Mouse (Mus musculus): ENCODE results near the gene Pomgnt1. TPM values are rescaled to one million over a fixed set of nuclear protein-coding genes. Genes with fewer than 3 reads are reported as not detected.
A peak's percentile ranks its signal among the peaks of the same experiment; 100 is the strongest.

Pomgnt1 gene
- polyA plus RNA-seq, 1 experiment from 2014 or later = 57.9 TPM

- no peak for ATAC-seq (replicated peaks; ENCODE audit: insufficient number of reproducible peaks, low FRiP score, low TSS enrichment)
- no peak within 1 kb of the TSS for H3K4me2 ChIP-seq
- 85% methylated on average over 6 of the region's 6 CpGs for WGBS (ENCODE audit: insufficient replicate concordance)
- H3K9ac ChIP-seq (ENCODE audit: low read depth, low read length) = no peak within 1 kb of the TSS
- H3K27ac ChIP-seq (ENCODE audit: low read depth, low read length) = peak within 1 kb of the TSS; percentile 86
- no peaks in the 10 kb centered on the region for H3K9me3 ChIP-seq (replicated peaks; ENCODE audit: control insufficient read depth, low read length)
- no peaks in the 10 kb centered on the region for H3K36me3 ChIP-seq (ENCODE audit: control insufficient read depth, insufficient read depth, low read length)
- no peaks in the 10 kb centered on the region for H3K27me3 ChIP-seq (ENCODE audit: control insufficient read depth, insufficient read depth, low read length)
- H3K4me1 ChIP-seq (ENCODE audit: control insufficient read depth, insufficient read depth, low read length) = peaks cover 34% of the 10 kb centered on the region
- H3K4me3 ChIP-seq (ENCODE audit: low read depth, low read length) = no peak within 1 kb of the TSS
Measured at GRCm38 (mm10) chr4:116173072-116173471, 49.4 kb downstream of the Pomgnt1 start, which contains the start of the genes 1700042G07Rik and Gm49337. Gene 1700042G07Rik (plus strand): TSS chr4:116173372. Gene Gm49337 (plus strand): TSS chr4:116173384.

DNA sequence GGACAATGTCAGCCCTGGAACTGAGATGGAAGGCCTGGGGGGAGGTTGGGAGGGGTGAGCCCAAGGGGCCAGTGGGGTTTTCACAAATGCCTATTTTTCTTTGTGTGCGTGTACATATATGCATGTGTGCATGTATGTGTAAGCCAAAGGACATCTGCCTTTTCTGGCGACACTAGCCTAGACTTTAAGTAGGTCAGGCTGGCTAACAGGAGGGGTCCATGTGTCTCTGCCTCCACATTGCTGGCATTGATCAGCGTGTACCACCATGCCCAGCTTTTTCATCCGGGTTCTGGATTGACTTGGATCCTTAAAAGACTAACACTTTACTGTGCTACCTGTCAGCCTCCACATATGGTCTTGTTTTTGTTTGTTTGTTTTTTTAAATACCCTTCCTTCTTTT, 50.1 kb downstream of the Pomgnt1 start:
- WGBS (ENCODE audit: insufficient replicate concordance) = 81% methylated on average over 4 of the region's 4 CpGs
- no peak for ATAC-seq (replicated peaks; ENCODE audit: insufficient number of reproducible peaks, low FRiP score, low TSS enrichment)
- Histone ChIP-seq H3K27me3 (ENCODE audit: control insufficient read depth, insufficient read depth, low read length) (no peaks in the 10 kb centered on the region), H3K4me1 (ENCODE audit: control insufficient read depth, insufficient read depth, low read length) (peaks cover 34% of the 10 kb centered on the region), H3K9me3 (replicated peaks; ENCODE audit: control insufficient read depth, low read length) (no peaks in the 10 kb centered on the region), H3K9ac (ENCODE audit: low read depth, low read length) (no peak overlapping the region), H3K4me3 (ENCODE audit: low read depth, low read length) (no peak overlapping the region), H3K27ac (ENCODE audit: low read depth, low read length) (no peak overlapping the region; the same call in 1 of the 2 replicates), H3K36me3 (ENCODE audit: control insufficient read depth, insufficient read depth, low read length) (no peaks in the 10 kb centered on the region), H3K4me2 (no peak overlapping the region)

GRCm38 (mm10) chr4:116174466-116175116, 51.0 kb downstream of the Pomgnt1 start:
- ATAC-seq (replicated peaks; ENCODE audit: insufficient number of reproducible peaks, low FRiP score, low TSS enrichment) = peak; percentile 65
- no peaks in the 10 kb centered on the region for H3K36me3 ChIP-seq (ENCODE audit: control insufficient read depth, insufficient read depth, low read length)
- H3K27ac ChIP-seq (ENCODE audit: low read depth, low read length) = peak overlapping the region; percentile 86
- no peak overlapping the region for H3K4me3 ChIP-seq (ENCODE audit: low read depth, low read length)
- H3K27me3 ChIP-seq (ENCODE audit: control insufficient read depth, insufficient read depth, low read length) = no peaks in the 10 kb centered on the region
- no peaks in the 10 kb centered on the region for H3K9me3 ChIP-seq (replicated peaks; ENCODE audit: control insufficient read depth, low read length)
- no peak overlapping the region for H3K9ac ChIP-seq (ENCODE audit: low read depth, low read length)
- H3K4me2 ChIP-seq = no peak overlapping the region; the same call in 1 of the 2 replicates
- 14% methylated on average over 6 of the region's 6 CpGs for WGBS (ENCODE audit: insufficient replicate concordance)
- H3K4me1 ChIP-seq (ENCODE audit: control insufficient read depth, insufficient read depth, low read length) = peaks cover 34% of the 10 kb centered on the region

DNA sequence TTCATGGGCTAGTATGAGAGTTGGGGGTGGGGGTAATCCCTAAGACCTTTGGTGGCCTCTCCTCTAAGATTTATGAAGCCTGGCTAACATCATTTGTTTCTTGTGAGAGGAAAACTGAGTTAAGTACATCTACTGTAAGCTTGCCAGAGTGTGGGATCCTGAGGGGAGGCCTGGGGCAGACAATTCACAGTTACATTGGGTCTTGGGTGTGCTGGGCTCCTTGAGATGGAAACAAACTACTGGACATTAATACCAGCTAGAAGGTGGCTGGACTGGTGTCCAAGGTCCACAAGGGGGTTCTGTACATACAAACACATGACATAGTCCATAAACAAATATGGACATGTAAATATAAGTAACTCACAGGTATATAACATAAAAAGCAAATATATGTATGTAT, 51.5 kb downstream of the Pomgnt1 start:
- no peak overlapping the region for H3K9ac ChIP-seq (ENCODE audit: low read depth, low read length)
- H3K9me3 ChIP-seq (replicated peaks; ENCODE audit: control insufficient read depth, low read length) = no peaks in the 10 kb centered on the region
- H3K36me3 ChIP-seq (ENCODE audit: control insufficient read depth, insufficient read depth, low read length) = no peaks in the 10 kb centered on the region
- ATAC-seq (replicated peaks; ENCODE audit: insufficient number of reproducible peaks, low FRiP score, low TSS enrichment) = no peak
- H3K4me2 ChIP-seq = no peak overlapping the region; the same call in 1 of the 2 replicates
- H3K27me3 ChIP-seq (ENCODE audit: control insufficient read depth, insufficient read depth, low read length) = no peaks in the 10 kb centered on the region
- H3K4me1 ChIP-seq (ENCODE audit: control insufficient read depth, insufficient read depth, low read length) = peaks cover 34% of the 10 kb centered on the region
- no peak overlapping the region for H3K4me3 ChIP-seq (ENCODE audit: low read depth, low read length)
- H3K27ac ChIP-seq (ENCODE audit: low read depth, low read length) = peak overlapping the region; percentile 86

- Histone ChIP-seq H3K27ac (ENCODE audit: low read depth, low read length) (peak overlapping the region; percentile 86), H3K4me3 (ENCODE audit: low read depth, low read length) (peak overlapping the region; percentile 15; the same call in 1 of the 2 replicates), H3K27me3 (ENCODE audit: control insufficient read depth, insufficient read depth, low read length) (no peaks in the 10 kb centered on the region), H3K4me1 (ENCODE audit: control insufficient read depth, insufficient read depth, low read length) (peaks cover 34% of the 10 kb centered on the region), H3K9me3 (replicated peaks; ENCODE audit: control insufficient read depth, low read length) (no peaks in the 10 kb centered on the region), H3K4me2 (peak overlapping the region; percentile 59), H3K36me3 (ENCODE audit: control insufficient read depth, insufficient read depth, low read length) (no peaks in the 10 kb centered on the region), H3K9ac (ENCODE audit: low read depth, low read length) (peak overlapping the region; percentile 62)
- WGBS (ENCODE audit: insufficient replicate concordance) = 34% methylated on average over 7 of the region's 7 CpGs
- ATAC-seq (replicated peaks; ENCODE audit: insufficient number of reproducible peaks, low FRiP score, low TSS enrichment) = peak; percentile 16; the same call in 1 of the 2 replicates
Measured at GRCm38 (mm10) chr4:116175711-116176542, 52.3 kb downstream of the Pomgnt1 start.

- peak overlapping the region; percentile 62; the same call in 1 of the 2 replicates for H3K9ac ChIP-seq (ENCODE audit: low read depth, low read length)
- peak overlapping the region; percentile 86 for H3K27ac ChIP-seq (ENCODE audit: low read depth, low read length)
- H3K36me3 ChIP-seq (ENCODE audit: control insufficient read depth, insufficient read depth, low read length) = no peaks in the 10 kb centered on the region
- H3K4me2 ChIP-seq = peak overlapping the region; percentile 59
- H3K4me1 ChIP-seq (ENCODE audit: control insufficient read depth, insufficient read depth, low read length) = peaks cover 34% of the 10 kb centered on the region
- H3K27me3 ChIP-seq (ENCODE audit: control insufficient read depth, insufficient read depth, low read length) = no peaks in the 10 kb centered on the region
- WGBS (ENCODE audit: insufficient replicate concordance) = 24% methylated on average over 10 of the region's 10 CpGs
- no peaks in the 10 kb centered on the region for H3K9me3 ChIP-seq (replicated peaks; ENCODE audit: control insufficient read depth, low read length)
- 0 out of 2 replicates have a peak, but pooled peaks have one; percentile 32 for ATAC-seq (replicated peaks; ENCODE audit: insufficient number of reproducible peaks, low FRiP score, low TSS enrichment)
- peak overlapping the region; percentile 15 for H3K4me3 ChIP-seq (ENCODE audit: low read depth, low read length)
Measured at GRCm38 (mm10) chr4:116176543-116176988, 52.9 kb downstream of the Pomgnt1 start.

GRCm38 (mm10) chr4:116177140-116177539, 53.5 kb downstream of the Pomgnt1 start:
- H3K4me1 ChIP-seq (ENCODE audit: control insufficient read depth, insufficient read depth, low read length) = peaks cover 34% of the 10 kb centered on the region
- H3K4me2 ChIP-seq = peak overlapping the region; percentile 59
- no peaks in the 10 kb centered on the region for H3K27me3 ChIP-seq (ENCODE audit: control insufficient read depth, insufficient read depth, low read length)
- no peak overlapping the region for H3K4me3 ChIP-seq (ENCODE audit: low read depth, low read length)
- ATAC-seq (replicated peaks; ENCODE audit: insufficient number of reproducible peaks, low FRiP score, low TSS enrichment) = no peak; the same call in 1 of the 2 replicates
- peak overlapping the region; percentile 86 for H3K27ac ChIP-seq (ENCODE audit: low read depth, low read length)
- WGBS (ENCODE audit: insufficient replicate concordance) = 22% methylated on average over 5 of the region's 5 CpGs
- no peaks in the 10 kb centered on the region for H3K9me3 ChIP-seq (replicated peaks; ENCODE audit: control insufficient read depth, low read length)
- no peaks in the 10 kb centered on the region for H3K36me3 ChIP-seq (ENCODE audit: control insufficient read depth, insufficient read depth, low read length)
- H3K9ac ChIP-seq (ENCODE audit: low read depth, low read length) = peak overlapping the region; percentile 53; the same call in 1 of the 2 replicates

DNA sequence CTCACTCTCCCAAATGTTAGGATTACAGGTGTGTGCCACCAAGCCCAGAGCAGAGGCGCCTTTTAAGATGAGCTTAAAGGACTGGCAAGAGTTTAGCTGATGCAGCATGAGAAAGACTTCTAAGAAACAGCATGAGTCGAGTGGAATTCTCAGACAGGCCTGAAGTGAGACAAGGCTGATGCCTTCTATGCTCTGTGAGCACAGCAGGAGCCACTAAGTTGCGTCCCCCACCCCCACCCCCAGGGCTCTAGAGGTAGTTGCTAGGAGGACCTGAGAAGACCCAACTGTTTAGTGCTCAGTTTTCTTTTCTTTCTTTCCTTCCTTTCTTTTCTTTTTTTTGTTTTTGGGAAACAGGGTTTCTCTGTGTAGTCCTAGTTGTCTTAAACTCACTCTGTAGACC, 58.4 kb downstream of the Pomgnt1 start:
- H3K27me3 ChIP-seq (ENCODE audit: control insufficient read depth, insufficient read depth, low read length) = no peaks in the 10 kb centered on the region
- H3K36me3 ChIP-seq (ENCODE audit: control insufficient read depth, insufficient read depth, low read length) = no peaks in the 10 kb centered on the region
- H3K4me2 ChIP-seq = peak overlapping the region; percentile 68; the same call in 1 of the 2 replicates
- no peak overlapping the region for H3K4me3 ChIP-seq (ENCODE audit: low read depth, low read length)
- H3K9me3 ChIP-seq (replicated peaks; ENCODE audit: control insufficient read depth, low read length) = no peaks in the 10 kb centered on the region
- 36% methylated on average over 3 of the region's 3 CpGs for WGBS (ENCODE audit: insufficient replicate concordance)
- H3K9ac ChIP-seq (ENCODE audit: low read depth, low read length) = no peak overlapping the region
- no peak overlapping the region for H3K27ac ChIP-seq (ENCODE audit: low read depth, low read length)
- ATAC-seq (replicated peaks; ENCODE audit: insufficient number of reproducible peaks, low FRiP score, low TSS enrichment) = no peak
- H3K4me1 ChIP-seq (ENCODE audit: control insufficient read depth, insufficient read depth, low read length) = peaks cover 8% of the 10 kb centered on the region

Measured in heart, embryonic 11.5 days (tissue).